Mouse (Mus musculus) inflammation-experienced regulatory T-cells, adult 6 months (primary cell): ENCODE measurements at regions not wholly inside any gene's neighbourhood (a gene's known extent, or its start where the extent isn't known, plus 50 kb on each side); places are given as distances from the start of the nearest gene placed in this dataset.

Experiments used
- ATAC-seq: one replicate; pipeline ENCODE4 v1.8.0; 2017

- ATAC-seq, result no peak
These were observed 312.5 kb downstream of the Gsdmc2 start for GRCm38 (mm10) chr15:63532337-63533055.

GRCm38 (mm10) chr15:63527318-63527717 lies 317.7 kb downstream of the Gsdmc2 start:
- no peak for ATAC-seq

- no peak for ATAC-seq
These were observed 318.2 kb downstream of the Gsdmc2 start for GRCm38 (mm10) chr15:63526820-63527219.

GRCm38 (mm10) chr15:63517301-63517700 lies 327.7 kb downstream of the Gsdmc2 start:
- ATAC-seq, result no peak

- no peak for ATAC-seq
These were observed 344.5 kb downstream of the Gsdmc2 start for GRCm38 (mm10) chr15:63500453-63500852.

- no peak for ATAC-seq
These were observed 346.5 kb downstream of the Gsdmc2 start for GRCm38 (mm10) chr15:63498483-63498882.

- ATAC-seq, result no peak
These were observed 347.8 kb downstream of the Gsdmc2 start for GRCm38 (mm10) chr15:63497207-63497606.

- ATAC-seq, result no peak
These were observed 360.1 kb downstream of the Gsdmc2 start for GRCm38 (mm10) chr15:63484910-63485309.

GRCm38 (mm10) chr15:63484217-63484887 lies 360.6 kb downstream of the Gsdmc2 start:
- no peak for ATAC-seq

GRCm38 (mm10) chr15:63479270-63479805 lies 365.6 kb downstream of the Gsdmc2 start:
- no peak for ATAC-seq

- no peak for ATAC-seq
These were observed 378.1 kb downstream of the Gsdmc2 start for GRCm38 (mm10) chr15:63466916-63467315.

- no peak for ATAC-seq
These were observed 392.4 kb downstream of the Gsdmc2 start for GRCm38 (mm10) chr15:63452529-63452928.

GRCm38 (mm10) chr15:63446288-63446687 lies 398.7 kb downstream of the Gsdmc2 start:
- no peak for ATAC-seq

GRCm38 (mm10) chr15:63445016-63445415 lies 400.0 kb downstream of the Gsdmc2 start:
- no peak for ATAC-seq

- no peak for ATAC-seq
These were observed 402.7 kb downstream of the Gsdmc2 start for GRCm38 (mm10) chr15:63442146-63442780.

- no peak for ATAC-seq
These were observed 432.3 kb downstream of the Gsdmc2 start for GRCm38 (mm10) chr15:63412649-63413048.

- no peak for ATAC-seq
These were observed 433.2 kb downstream of the Gsdmc2 start for GRCm38 (mm10) chr15:63411771-63412118.

GRCm38 (mm10) chr15:63410994-63411770 lies 433.8 kb downstream of the Gsdmc2 start:
- no peak for ATAC-seq

GRCm38 (mm10) chr15:63400445-63400844 lies 444.5 kb downstream of the Gsdmc2 start:
- no peak for ATAC-seq

GRCm38 (mm10) chr15:63400011-63400410 lies 445.0 kb downstream of the Gsdmc2 start:
- ATAC-seq, result no peak

- no peak for ATAC-seq
These were observed 447.5 kb downstream of the Gsdmc2 start for GRCm38 (mm10) chr15:63397485-63397884.

GRCm38 (mm10) chr15:63377258-63377657 lies 467.7 kb downstream of the Gsdmc2 start:
- no peak for ATAC-seq
